In genomic region chr1:95468772-95469171, GRCm38 (mm10) we compare ENCODE assay signal across 21 mouse cellular contexts.
DNase-seq lines count a peak whose midpoint lies in the region; ATAC-seq lines count a peak whose summit lies in the region.
"Had no signal": no experiment of that assay in that cellular context is flagged by ENCODE, and none has a peak within 500 bp of the region (broad histone marks: within the 10 kb centered on the region; RNA-seq: fewer than 3 reads in every experiment).

No protein-coding gene starts in this region.

- DNase-seq in 3T3-L1 (ENCODE audit: low read depth, low spot score), result peak; percentile 2
- no peak for DNase-seq in urinary bladder, postnatal 14 days (ENCODE audit: low spot score)
- no peak for DNase-seq in gastrocnemius, postnatal 4 days (ENCODE audit: low spot score in 2 of 2)
- no peak for DNase-seq in lung, postnatal 25 days (ENCODE audit: low spot score)
- DNase-seq: adrenal gland, adult 8-10 months; adrenal gland, postnatal 14 days; adrenal gland, postnatal 36 days; B cell, adult 2 months; cerebellum, adult 11-12 months; cerebellum, adult 2 months; cerebellum, adult 9-10 months; cerebellum, postnatal 10 days; cerebellum, postnatal 25 days; forebrain, postnatal 0 days had no signal

- ATAC-seq in granulocyte monocyte progenitor cell, adult 5-6 weeks (replicated peaks; ENCODE audit: poor library complexity, severe bottlenecking), result peak; percentile 78
- peak; percentile 54 for ATAC-seq in megakaryocyte, adult 5-6 weeks (ENCODE audit: poor library complexity, severe bottlenecking)
- ATAC-seq: activated CD4-positive, CD25-positive, alpha-beta regulatory T cell, adult 4 months; CD4-positive, CD25-positive, alpha-beta regulatory T cell, adult 4 months; forebrain, embryonic 13.5 days; forebrain, embryonic 15.5 days; forebrain, postnatal 0 days; Patski had no signal
